Mouse (Mus musculus): Measurements from ENCODE around the gene AC131692.1. TPM values are rescaled to one million over a fixed set of nuclear protein-coding genes. Genes with fewer than 3 reads are reported as not detected.

Gene AC131692.1
- total and polyA plus RNA-seq, 3 experiments = 0.39 to 2.9 TPM; not detected in 1

- TF ChIP-seq MYB (IDR thresholded peaks at IDR 0.05; ENCODE audit: low read depth, low read length) (no peak), POLR2A (IDR thresholded peaks at IDR 0.05; ENCODE audit: control insufficient read depth in 1 of 2, insufficient read depth in 1 of 2, low read depth in 1 of 2, low read length in 2 of 2, poor library complexity in 1 of 2) (peak; percentile 97 to 99), E2F4 (IDR thresholded peaks at IDR 0.05; ENCODE audit: borderline replicate concordance, low read depth, low read length) (peak; percentile 74; the same call in 1 of the 2 replicates), NELFE (IDR thresholded peaks at IDR 0.05; ENCODE audit: low read depth, low read length) (peak; percentile 98)
Observed at GRCm38 (mm10) chr19:6117986-6118676, 23.9 kb downstream of the AC131692.1 start, which contains the start of gene Sac3d1 (continued).

DNA sequence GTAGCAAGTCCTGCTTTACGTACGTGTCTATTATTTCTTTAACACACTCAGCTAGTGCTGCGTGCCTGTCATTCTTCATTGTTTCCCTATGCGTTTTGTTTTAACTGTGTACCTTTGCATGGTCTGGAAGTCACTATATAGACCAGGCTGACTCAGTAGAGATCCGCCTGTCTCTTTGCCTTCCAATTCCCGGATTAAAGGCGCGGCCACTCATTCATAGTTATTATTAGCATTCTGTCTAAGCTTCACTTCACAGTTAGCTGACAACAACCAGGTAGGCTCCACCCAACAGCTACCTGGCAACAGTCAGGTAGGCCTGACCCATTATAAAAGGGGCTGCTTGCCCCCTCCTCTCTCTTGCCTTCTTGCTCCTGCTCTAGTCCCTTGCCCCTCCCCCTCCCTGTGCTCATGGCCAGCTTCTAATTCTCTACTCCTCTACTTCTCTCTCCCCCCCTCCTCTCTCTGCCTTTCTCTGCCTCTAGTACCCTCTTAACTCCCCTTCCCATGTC lies 24.5 kb downstream of the AC131692.1 start:
- Histone ChIP-seq H3K36me3 (ENCODE audit: control insufficient read depth in 1 of 2, insufficient read depth in 2 of 2, low read length in 2 of 2) (peaks cover 0 to 10% of the 10 kb centered on the region in 2 experiments; a peak in 2 of 4 replicates), H3K4me3 (ENCODE audit: control insufficient read depth in 1 of 2, insufficient read depth in 1 of 2, low read depth in 2 of 2, low read length in 2 of 2) (peak overlapping the region; percentile 60 to 74), H3K79me2 (ENCODE audit: control insufficient read depth, insufficient read depth, low read length, poor library complexity) (peaks cover 22% of the 10 kb centered on the region), H3K27me3 (ENCODE audit: control insufficient read depth in 1 of 2, insufficient read depth in 2 of 2, low read length in 2 of 2) (no peaks in the 10 kb centered on the region), H3K27ac (ENCODE audit: control insufficient read depth, low read depth, low read length) (peak overlapping the region; percentile 47), H3K9ac (ENCODE audit: control insufficient read depth, low read depth, low read length, poor library complexity, severe bottlenecking) (peak overlapping the region; percentile 48), H3K4me1 (ENCODE audit: control insufficient read depth in 1 of 2, insufficient read depth in 2 of 2, low read length in 2 of 2) (peaks cover 2 to 10% of the 10 kb centered on the region in 2 experiments; a peak in 2 of 4 replicates), H3K9me3 (replicated peaks; ENCODE audit: insufficient read depth, low read length) (no peaks in the 10 kb centered on the region)
- peak; percentile 40 for DNase-seq (ENCODE audit: low read depth, low spot score)
- no peak for TF ChIP-seq SIN3A (IDR thresholded peaks at IDR 0.05; ENCODE audit: low read length)
- TF ChIP-seq ETS1 (IDR thresholded peaks at IDR 0.05; ENCODE audit: low read depth, low read length) = 0 out of 2 replicates have a peak, but pooled peaks have one; percentile 1
- TF ChIP-seq BHLHE40 (IDR thresholded peaks at IDR 0.05; ENCODE audit: borderline replicate concordance, low read depth, low read length) = no peak

DNA sequence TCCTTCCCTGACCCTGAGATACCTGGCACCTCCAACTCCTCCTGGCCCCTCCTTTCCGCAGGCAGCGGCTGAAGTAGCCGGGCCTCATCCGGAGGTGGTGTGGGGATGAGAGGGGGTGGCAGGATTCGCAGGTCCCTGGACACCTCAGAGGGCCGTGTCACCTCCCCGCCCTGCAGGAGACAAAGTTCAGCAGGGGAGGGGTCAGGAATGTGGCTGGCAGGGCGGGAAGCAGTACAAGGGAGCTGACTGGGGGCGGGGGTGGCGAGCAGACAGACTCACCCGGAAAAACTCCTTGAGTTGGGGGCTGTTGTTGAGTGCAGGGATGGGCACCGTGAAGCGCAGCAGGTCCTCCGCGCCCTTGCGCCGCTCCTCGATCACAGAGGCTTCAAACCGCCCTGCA lies 27.5 kb downstream of the AC131692.1 start:
- Histone ChIP-seq H3K9me3 (replicated peaks; ENCODE audit: insufficient read depth, low read length) (no peaks in the 10 kb centered on the region), H3K4me3 (ENCODE audit: control insufficient read depth in 1 of 2, insufficient read depth in 1 of 2, low read depth in 2 of 2, low read length in 2 of 2) (no peak overlapping the region), H3K36me3 (ENCODE audit: control insufficient read depth in 1 of 2, insufficient read depth in 2 of 2, low read length in 2 of 2) (peaks cover 0 to 7% of the 10 kb centered on the region in 2 experiments; a peak in 2 of 4 replicates), H3K9ac (ENCODE audit: control insufficient read depth, low read depth, low read length, poor library complexity, severe bottlenecking) (no peak overlapping the region), H3K27ac (ENCODE audit: control insufficient read depth, low read depth, low read length) (no peak overlapping the region), H3K27me3 (ENCODE audit: control insufficient read depth in 1 of 2, insufficient read depth in 2 of 2, low read length in 2 of 2) (no peaks in the 10 kb centered on the region), H3K79me2 (ENCODE audit: control insufficient read depth, insufficient read depth, low read length, poor library complexity) (peaks cover 15% of the 10 kb centered on the region), H3K4me1 (ENCODE audit: control insufficient read depth in 1 of 2, insufficient read depth in 2 of 2, low read length in 2 of 2) (peaks cover under 1 to 4% of the 10 kb centered on the region in 2 experiments; a peak in 3 of 4 replicates)
- no peak for DNase-seq (ENCODE audit: low read depth, low spot score)
- no peak for TF ChIP-seq E2F4 (IDR thresholded peaks at IDR 0.05; ENCODE audit: borderline replicate concordance, low read depth, low read length)
- no peak for TF ChIP-seq POLR2AphosphoS5 (IDR thresholded peaks at IDR 0.05; ENCODE audit: borderline replicate concordance, low read depth, low read length)
- TF ChIP-seq ZC3H11A (IDR thresholded peaks at IDR 0.05; ENCODE audit: low read depth, low read length) = no peak
- TF ChIP-seq GATA1 (IDR thresholded peaks at IDR 0.05; ENCODE audit: low read depth, low read length) = no peak
- no peak for TF ChIP-seq MXI1 (IDR thresholded peaks at IDR 0.05; ENCODE audit: low read depth, low read length)
